Mouse (Mus musculus) heart, embryonic 14.5 days (tissue): ENCODE measurements around the gene Ppp5c. TPM values are rescaled to one million over a fixed set of nuclear protein-coding genes. Genes with fewer than 3 reads are reported as not detected.

ENCODE experiments used
- ATAC-seq: fragments of 200-750 bp; cut with Nextera tagmentation; 2 replicates; pipeline ENCODE4 v1.8.0; 2017; ENCODE audit warnings: low read depth, moderate TSS enrichment; ENCODE audit not compliant: insufficient number of reproducible peaks, insufficient read depth, low FRiP score
- H3K27ac ChIP-seq, 2 experiments: fragments of 200-500 bp in 1 of 2; fragments of 300-500 bp in 1 of 2; sonication (generic) in 1 of 2; replicated peaks in 1 of 2; 2 replicates each; pipeline ENCODE4 v1.5.1; 2012 to 2014; ENCODE audit warnings: low read depth in 2 of 2, low read length in 2 of 2, control low read depth in 1 of 2, mild to moderate bottlenecking in 1 of 2, mixed read lengths in 1 of 2; ENCODE audit not compliant: control insufficient read depth in 1 of 2, insufficient read depth in 1 of 2
- H3K27me3 ChIP-seq: fragments of 300-500 bp; sonication (generic); 2 replicates; pipeline ENCODE4 v1.6.1; 2014; ENCODE audit warnings: mild to moderate bottlenecking, low read length, control low read depth; ENCODE audit not compliant: control insufficient read depth, insufficient read depth
- H3K36me3 ChIP-seq: fragments of 300-500 bp; sonication (generic); 2 replicates; pipeline ENCODE4 v1.6.1; 2014; ENCODE audit warnings: mild to moderate bottlenecking, control low read depth, low read length, mixed read lengths; ENCODE audit not compliant: control insufficient read depth, insufficient read depth
- H3K4me1 ChIP-seq, 2 experiments: fragments of 200-500 bp in 1 of 2; fragments of 300-500 bp in 1 of 2; sonication (generic) in 1 of 2; 2 replicates each; pipeline ENCODE4 v1.6.1; 2012 to 2014; ENCODE audit warnings: low read length in 2 of 2, control low read depth in 1 of 2, mixed read lengths in 1 of 2; ENCODE audit not compliant: control insufficient read depth in 2 of 2, insufficient read depth in 2 of 2
- H3K4me2 ChIP-seq: fragments of 300-500 bp; sonication (generic); 2 replicates; pipeline ENCODE4 v1.6.1; 2014; ENCODE audit warnings: mild to moderate bottlenecking, low read length
- H3K4me3 ChIP-seq, 2 experiments: fragments of 200-500 bp in 1 of 2; fragments of 300-500 bp in 1 of 2; sonication (generic) in 1 of 2; 2 replicates each; pipeline ENCODE4 v1.5.1; 2012 to 2014; ENCODE audit warnings: low read length in 2 of 2, mild to moderate bottlenecking in 2 of 2, control low read depth in 1 of 2, low read depth in 1 of 2, moderate library complexity in 1 of 2; ENCODE audit not compliant: control insufficient read depth in 1 of 2, insufficient read depth in 1 of 2
- H3K9ac ChIP-seq: fragments of 300-500 bp; sonication (generic); 2 replicates; pipeline ENCODE4 v1.6.1; 2014; ENCODE audit warnings: mild to moderate bottlenecking, low read length
- H3K9me3 ChIP-seq: fragments of 300-500 bp; sonication (generic); 2 replicates; pipeline ENCODE4 v1.6.1; 2016; ENCODE audit warnings: low read length, control low read depth; ENCODE audit not compliant: control insufficient read depth
- WGBS: fragments of 180-500 bp; shearing (Covaris S2); extraction: QIAGEN DNeasy Blood & Tissue Kit; methylation state at CpG from one replicate; pipeline ENCODE4 v1.1.7; 2014; 5-methylcytosine and 5-hydroxymethylcytosine counted together
- polyA plus RNA-seq: library from polyadenylated mRNA; unstranded; fragments of >200 nt; fragmentation: Nextera tagmentation; extraction: Ambion mirVana; gene quantifications from 2 replicates; pipeline ENCODE4 v1.2.1, GENCODE M21; 2014

Ppp5c gene
- polyA plus RNA-seq, 1 experiment from 2014 or later = 89.1 TPM

- H3K9ac ChIP-seq = no peak overlapping the region
- H3K27ac ChIP-seq = no peak overlapping the region
- no peaks in the 10 kb centered on the region for H3K27me3 ChIP-seq
- peaks cover 51% of the 10 kb centered on the region for H3K36me3 ChIP-seq
- no peak overlapping the region for H3K4me3 ChIP-seq
- H3K4me2 ChIP-seq = no peak overlapping the region
- no peaks in the 10 kb centered on the region for H3K9me3 ChIP-seq
- no peak for ATAC-seq
- WGBS = 95% methylated on average over 15 of the region's 15 CpGs
- H3K4me1 ChIP-seq = peaks cover 51 to 57% of the 10 kb centered on the region in 2 experiments
These were observed 5.5 kb downstream of the Ppp5c start for GRCm38 (mm10) chr7:17022176-17022575.

- WGBS = 78% methylated on average over 7 of the region's 7 CpGs
- Histone ChIP-seq H3K4me1 (peaks cover 33 to 40% of the 10 kb centered on the region in 2 experiments), H3K27me3 (no peaks in the 10 kb centered on the region), H3K27ac (no peak overlapping the region), H3K9ac (no peak overlapping the region), H3K36me3 (peaks cover 66% of the 10 kb centered on the region), H3K4me3 (no peak overlapping the region), H3K4me2 (no peak overlapping the region), H3K9me3 (no peaks in the 10 kb centered on the region)
- ATAC-seq = no peak
These were observed 8.1 kb downstream of the Ppp5c start for GRCm38 (mm10) chr7:17019426-17020166.

- no peaks in the 10 kb centered on the region for H3K9me3 ChIP-seq
- H3K9ac ChIP-seq = peak overlapping the region; percentile 59
- no peak overlapping the region for H3K4me2 ChIP-seq
- 92% methylated on average over 2 of the region's 2 CpGs for WGBS
- peak overlapping the region; percentile 67 to 88 for H3K27ac ChIP-seq
- H3K27me3 ChIP-seq = no peaks in the 10 kb centered on the region
- no peak for ATAC-seq
- peaks cover 83% of the 10 kb centered on the region for H3K36me3 ChIP-seq
- H3K4me1 ChIP-seq = peaks cover 17 to 24% of the 10 kb centered on the region in 2 experiments
- no peak overlapping the region for H3K4me3 ChIP-seq
These were observed 9.8 kb downstream of the Ppp5c start for GRCm38 (mm10) chr7:17017921-17018320.

GRCm38 (mm10) chr7:17017036-17017435 lies 10.7 kb downstream of the Ppp5c start:
- H3K27me3 ChIP-seq = no peaks in the 10 kb centered on the region
- no peak overlapping the region for H3K4me3 ChIP-seq
- peak overlapping the region; percentile 69 to 88 for H3K27ac ChIP-seq
- WGBS = 29% methylated on average over 1 of the region's 1 CpGs
- peaks cover 83% of the 10 kb centered on the region for H3K36me3 ChIP-seq
- no peak overlapping the region for H3K4me2 ChIP-seq
- H3K4me1 ChIP-seq = peaks cover 11 to 19% of the 10 kb centered on the region in 2 experiments; a peak in 3 of 4 replicates
- peak; percentile 93 for ATAC-seq
- H3K9me3 ChIP-seq = no peaks in the 10 kb centered on the region
- no peak overlapping the region for H3K9ac ChIP-seq

GRCm38 (mm10) chr7:17015381-17015780 lies 12.3 kb downstream of the Ppp5c start:
- no peak overlapping the region for H3K9ac ChIP-seq
- no peak for ATAC-seq
- 74% methylated on average over 6 of the region's 6 CpGs for WGBS

GRCm38 (mm10) chr7:17011909-17012590 lies 15.7 kb downstream of the Ppp5c start:
- ATAC-seq = no peak

More at GRCm38 (mm10) chr7:17015381-17015780, 12.3 kb downstream of the Ppp5c start:
- peaks cover 11 to 19% of the 10 kb centered on the region in 2 experiments; a peak in 3 of 4 replicates for H3K4me1 ChIP-seq
- H3K36me3 ChIP-seq = peaks cover 83% of the 10 kb centered on the region
- H3K27ac ChIP-seq = no peak overlapping the region
- H3K4me3 ChIP-seq = no peak overlapping the region
- H3K4me2 ChIP-seq = no peak overlapping the region
- H3K9me3 ChIP-seq = no peaks in the 10 kb centered on the region
- H3K27me3 ChIP-seq = no peaks in the 10 kb centered on the region

GRCm38 (mm10) chr7:17010010-17010347 lies 17.7 kb downstream of the Ppp5c start:
- Histone ChIP-seq H3K36me3 (peaks cover 100% of the 10 kb centered on the region), H3K9me3 (no peaks in the 10 kb centered on the region), H3K4me2 (no peak overlapping the region), H3K9ac (no peak overlapping the region), H3K27me3 (no peaks in the 10 kb centered on the region), H3K4me1 (no peaks in the 10 kb centered on the region), H3K27ac (no peak overlapping the region), H3K4me3 (no peak overlapping the region)
- no peak for ATAC-seq
- WGBS = 88% methylated on average over 5 of the region's 5 CpGs

More at GRCm38 (mm10) chr7:17011909-17012590, 15.7 kb downstream of the Ppp5c start:
- no peak overlapping the region for H3K4me3 ChIP-seq
- peaks cover 96% of the 10 kb centered on the region for H3K36me3 ChIP-seq
- H3K27ac ChIP-seq = no peak overlapping the region
- 86% methylated on average over 7 of the region's 7 CpGs for WGBS
- H3K4me1 ChIP-seq = peaks cover 3 to 8% of the 10 kb centered on the region in 2 experiments; a peak in 3 of 4 replicates
- H3K9ac ChIP-seq = no peak overlapping the region
- H3K9me3 ChIP-seq = no peaks in the 10 kb centered on the region
- no peak overlapping the region for H3K4me2 ChIP-seq
- no peaks in the 10 kb centered on the region for H3K27me3 ChIP-seq
